Mouse (Mus musculus): ENCODE results near the gene Spaca4. TPM values are rescaled to one million over a fixed set of nuclear protein-coding genes. Genes with fewer than 3 reads are reported as not detected.

Gene Spaca4
- polyA plus RNA-seq, 1 experiment from 2014 or later: not detected

GRCm38 (mm10) chr7:45711316-45712021 is 14.1 kb downstream of the Spaca4 start:
- ATAC-seq (ENCODE audit: low read depth): no peak
- H3K4me1 ChIP-seq (replicated peaks; ENCODE audit: control insufficient read depth, insufficient read depth, low read length): peaks cover 37% of the 10 kb centered on the region

DNA sequence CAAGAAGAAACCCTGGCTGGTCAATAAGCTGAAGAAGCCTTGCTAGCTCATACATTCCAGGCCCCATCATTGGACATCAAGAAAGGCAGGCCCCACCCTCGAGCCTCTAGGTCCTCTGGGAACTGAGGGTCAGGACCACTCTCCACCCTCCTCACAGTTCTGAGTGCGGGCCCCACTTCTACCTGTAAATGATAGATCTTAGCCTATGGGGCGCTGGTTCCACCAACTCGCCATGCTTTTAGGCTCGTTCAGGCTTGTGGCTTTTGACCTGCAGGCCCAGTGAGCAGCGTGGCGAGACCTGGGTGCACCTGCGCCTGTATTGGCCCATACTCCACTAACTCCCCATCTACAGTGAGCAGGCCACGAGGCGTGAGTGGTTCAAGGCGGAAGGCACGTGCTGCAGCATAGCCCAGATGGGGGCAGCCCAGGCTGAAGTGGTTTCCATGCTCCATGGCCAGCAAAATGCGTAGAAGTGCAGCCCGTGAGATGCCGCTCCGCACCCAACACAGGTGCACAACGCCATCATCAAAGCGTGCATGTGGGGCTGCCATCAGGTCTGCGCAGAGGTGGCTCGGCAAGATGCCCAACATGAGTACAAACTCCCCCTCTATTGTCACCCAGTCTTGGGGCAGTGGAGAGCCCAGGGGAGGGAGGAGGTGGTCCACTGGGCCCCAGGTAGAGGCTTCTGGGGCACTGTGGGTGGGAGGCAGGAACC is 15.0 kb downstream of the Spaca4 start:
- no peak overlapping the region for H3K4me2 ChIP-seq (ENCODE audit: low read depth, low read length)
- peaks cover 39% of the 10 kb centered on the region for H3K4me1 ChIP-seq (replicated peaks; ENCODE audit: control insufficient read depth, insufficient read depth, low read length)
- no peak overlapping the region for H3K27ac ChIP-seq (ENCODE audit: low read length)
- ATAC-seq (ENCODE audit: low read depth): no peak
- H3K4me3 ChIP-seq (ENCODE audit: low read length): no peak overlapping the region
- H3K27me3 ChIP-seq (ENCODE audit: control insufficient read depth, insufficient read depth, low read depth, low read length): no peaks in the 10 kb centered on the region
- no peak overlapping the region for H3K9ac ChIP-seq (ENCODE audit: low read length)
- peaks cover 26% of the 10 kb centered on the region for H3K36me3 ChIP-seq (ENCODE audit: control insufficient read depth, insufficient read depth, low read length)
- WGBS: 89% methylated on average over 20 of the region's 20 CpGs
- H3K9me3 ChIP-seq (ENCODE audit: control insufficient read depth, low read length): no peaks in the 10 kb centered on the region

More at GRCm38 (mm10) chr7:45711316-45712021, 14.1 kb downstream of the Spaca4 start:
- Histone ChIP-seq H3K36me3 (ENCODE audit: control insufficient read depth, insufficient read depth, low read length) (peaks cover 26% of the 10 kb centered on the region), H3K9ac (ENCODE audit: low read length) (no peak overlapping the region), H3K27ac (ENCODE audit: low read length) (no peak overlapping the region), H3K4me3 (ENCODE audit: low read length) (no peak overlapping the region), H3K27me3 (ENCODE audit: control insufficient read depth, insufficient read depth, low read depth, low read length) (no peaks in the 10 kb centered on the region), H3K4me2 (ENCODE audit: low read depth, low read length) (no peak overlapping the region), H3K9me3 (ENCODE audit: control insufficient read depth, low read length) (no peaks in the 10 kb centered on the region)
- WGBS: 88% methylated on average over 24 of the region's 24 CpGs

DNA sequence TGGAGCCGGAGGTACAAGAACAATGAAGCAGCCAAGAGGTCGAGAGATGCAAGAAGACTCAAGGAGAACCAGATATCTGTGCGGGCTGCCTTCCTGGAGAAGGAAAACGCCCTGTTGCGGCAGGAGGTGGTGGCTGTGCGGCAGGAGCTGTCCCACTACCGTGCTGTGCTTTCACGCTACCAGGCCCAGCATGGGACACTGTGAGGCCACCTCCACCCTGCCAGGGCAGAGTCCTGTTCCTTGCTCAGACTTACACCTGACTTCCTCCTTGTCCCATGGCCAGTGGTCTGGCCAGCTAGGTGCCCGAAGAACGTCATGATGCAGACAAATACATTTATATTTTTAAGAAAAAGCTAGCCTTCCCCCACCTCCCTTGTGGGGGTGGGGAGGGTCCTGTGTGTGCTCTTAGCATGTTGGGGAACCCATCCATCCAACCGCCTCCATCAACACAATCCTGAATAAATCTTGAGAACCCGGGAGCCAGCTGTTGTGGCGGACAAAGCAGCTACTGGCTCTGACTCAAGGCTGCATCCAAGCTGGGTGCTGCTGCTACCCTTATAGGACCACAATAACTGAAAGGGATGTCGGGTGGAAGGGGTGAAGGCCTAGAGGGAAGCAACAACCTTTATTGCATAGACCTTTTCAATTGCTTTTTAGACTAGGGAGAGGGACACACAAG is 15.8 kb downstream of the Spaca4 start:
- Histone ChIP-seq H3K4me1 (replicated peaks; ENCODE audit: control insufficient read depth, insufficient read depth, low read length) (peaks cover 41% of the 10 kb centered on the region), H3K36me3 (ENCODE audit: control insufficient read depth, insufficient read depth, low read length) (peaks cover 26% of the 10 kb centered on the region), H3K27me3 (ENCODE audit: control insufficient read depth, insufficient read depth, low read depth, low read length) (no peaks in the 10 kb centered on the region), H3K27ac (ENCODE audit: low read length) (no peak overlapping the region), H3K9ac (ENCODE audit: low read length) (no peak overlapping the region), H3K4me3 (ENCODE audit: low read length) (no peak overlapping the region), H3K4me2 (ENCODE audit: low read depth, low read length) (no peak overlapping the region), H3K9me3 (ENCODE audit: control insufficient read depth, low read length) (no peaks in the 10 kb centered on the region)
- no peak for ATAC-seq (ENCODE audit: low read depth)
- WGBS: 55% methylated on average over 14 of the region's 14 CpGs

- Histone ChIP-seq H3K36me3 (ENCODE audit: control insufficient read depth, insufficient read depth, low read length) (peaks cover 26% of the 10 kb centered on the region), H3K4me3 (ENCODE audit: low read length) (no peak overlapping the region), H3K9ac (ENCODE audit: low read length) (no peak overlapping the region), H3K4me2 (ENCODE audit: low read depth, low read length) (no peak overlapping the region), H3K9me3 (ENCODE audit: control insufficient read depth, low read length) (no peaks in the 10 kb centered on the region), H3K27me3 (ENCODE audit: control insufficient read depth, insufficient read depth, low read depth, low read length) (no peaks in the 10 kb centered on the region), H3K27ac (ENCODE audit: low read length) (no peak overlapping the region), H3K4me1 (replicated peaks; ENCODE audit: control insufficient read depth, insufficient read depth, low read length) (peaks cover 38% of the 10 kb centered on the region)
- ATAC-seq (ENCODE audit: low read depth): no peak
- 38% methylated on average over 6 of the region's 6 CpGs for WGBS
Measured at GRCm38 (mm10) chr7:45709036-45709435, 16.6 kb downstream of the Spaca4 start.

DNA sequence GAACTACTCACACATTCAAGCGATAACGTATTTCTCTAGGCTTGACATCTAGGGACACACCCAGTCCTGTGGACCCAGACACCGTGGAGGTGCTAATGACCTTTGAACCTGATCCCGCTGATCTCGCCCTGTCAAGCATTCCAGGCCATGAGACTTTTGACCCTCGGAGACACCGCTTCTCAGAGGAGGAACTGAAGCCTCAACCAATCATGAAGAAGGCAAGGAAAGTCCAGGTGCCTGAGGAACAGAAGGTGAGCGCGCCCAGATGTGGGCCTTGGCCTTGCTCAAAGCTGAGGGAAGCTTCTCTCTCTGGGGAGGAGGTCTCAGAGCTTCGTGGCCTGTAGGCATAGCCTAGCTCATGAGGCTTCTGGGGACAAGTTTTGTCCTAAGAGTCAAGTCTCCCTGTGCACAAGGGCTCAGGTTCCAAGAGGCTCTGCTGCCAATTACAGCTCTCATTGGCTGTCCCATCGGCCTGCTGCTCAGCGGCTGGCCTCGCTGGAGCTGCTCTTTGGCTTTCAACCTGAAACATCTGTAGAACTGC is 17.3 kb downstream of the Spaca4 start:
- WGBS: 29% methylated on average over 13 of the region's 13 CpGs
- Histone ChIP-seq H3K27me3 (ENCODE audit: control insufficient read depth, insufficient read depth, low read depth, low read length) (no peaks in the 10 kb centered on the region), H3K27ac (ENCODE audit: low read length) (no peak overlapping the region), H3K4me3 (ENCODE audit: low read length) (peak overlapping the region; percentile 68; the same call in 1 of the 2 replicates), H3K36me3 (ENCODE audit: control insufficient read depth, insufficient read depth, low read length) (peaks cover 24% of the 10 kb centered on the region), H3K9me3 (ENCODE audit: control insufficient read depth, low read length) (no peaks in the 10 kb centered on the region), H3K4me2 (ENCODE audit: low read depth, low read length) (peak overlapping the region; percentile 97), H3K4me1 (replicated peaks; ENCODE audit: control insufficient read depth, insufficient read depth, low read length) (peaks cover 43% of the 10 kb centered on the region), H3K9ac (ENCODE audit: low read length) (peak overlapping the region; percentile 80)
- no peak for ATAC-seq (ENCODE audit: low read depth)

DNA sequence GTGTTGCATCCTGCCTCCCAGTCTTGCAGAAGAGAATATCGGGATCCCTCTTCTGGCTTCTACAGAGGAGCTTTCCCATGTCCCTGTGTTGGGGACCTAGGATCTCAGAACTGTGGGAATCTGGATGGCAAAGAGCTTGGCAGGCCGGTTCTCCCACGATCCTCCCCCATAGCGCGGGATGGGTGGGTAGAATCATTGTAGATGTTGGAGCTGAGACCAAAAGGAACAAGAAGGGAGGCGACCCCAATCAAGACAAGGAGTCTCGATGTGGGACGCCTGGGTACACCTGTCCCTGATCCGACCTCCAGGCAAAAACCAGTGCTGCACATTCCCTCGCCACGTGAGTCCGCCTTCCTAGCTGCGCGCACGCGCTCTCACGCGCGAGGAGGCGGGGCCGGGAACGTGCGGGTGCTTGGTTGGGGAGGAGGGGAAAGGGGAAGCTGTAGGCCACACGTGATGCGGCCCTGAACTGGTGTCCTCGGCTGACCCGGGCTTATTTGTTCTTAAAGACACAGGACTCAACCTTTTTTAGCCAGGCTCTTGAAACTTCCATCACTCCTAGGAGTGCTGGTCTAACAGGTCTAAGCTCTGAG is 18.1 kb downstream of the Spaca4 start:
- Histone ChIP-seq H3K4me2 (ENCODE audit: low read depth, low read length) (peak overlapping the region; percentile 97), H3K9ac (ENCODE audit: low read length) (peak overlapping the region; percentile 80), H3K4me3 (ENCODE audit: low read length) (peak overlapping the region; percentile 68), H3K4me1 (replicated peaks; ENCODE audit: control insufficient read depth, insufficient read depth, low read length) (peaks cover 40% of the 10 kb centered on the region), H3K9me3 (ENCODE audit: control insufficient read depth, low read length) (no peaks in the 10 kb centered on the region), H3K36me3 (ENCODE audit: control insufficient read depth, insufficient read depth, low read length) (peaks cover 16% of the 10 kb centered on the region; the same call in 1 of the 2 replicates), H3K27me3 (ENCODE audit: control insufficient read depth, insufficient read depth, low read depth, low read length) (no peaks in the 10 kb centered on the region), H3K27ac (ENCODE audit: low read length) (peak overlapping the region; percentile 43)
- peak; percentile 23 for ATAC-seq (ENCODE audit: low read depth)
- WGBS: 0% methylated on average over 27 of the region's 27 CpGs

DNA sequence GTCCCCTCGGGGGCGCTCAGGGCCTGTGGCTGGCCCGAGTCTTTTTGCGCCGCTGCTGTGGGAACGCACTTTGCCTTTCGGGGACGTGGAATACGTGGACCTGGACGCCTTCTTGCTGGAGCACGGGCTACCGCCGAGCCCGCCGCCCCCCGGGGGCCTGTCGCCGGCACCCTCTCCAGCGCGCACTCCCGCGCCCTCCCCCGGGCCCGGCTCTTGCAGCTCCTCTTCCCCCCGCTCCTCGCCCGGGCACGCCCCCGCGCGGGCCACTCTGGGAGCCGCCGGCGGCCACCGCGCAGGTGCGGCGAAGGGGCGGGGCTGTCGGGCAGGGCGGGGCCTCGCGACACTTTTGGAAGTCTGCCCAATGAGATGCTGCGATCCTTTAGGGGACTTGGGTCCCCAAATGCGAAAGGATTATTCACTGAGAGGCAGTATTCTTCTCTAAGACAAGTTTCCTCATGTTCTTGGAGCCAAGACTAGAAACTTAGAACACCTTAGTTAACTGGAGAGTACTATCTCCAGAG is 18.8 kb downstream of the Spaca4 start:
- H3K27ac ChIP-seq (ENCODE audit: low read length): peak overlapping the region; percentile 53
- H3K9ac ChIP-seq (ENCODE audit: low read length): peak overlapping the region; percentile 80
- H3K27me3 ChIP-seq (ENCODE audit: control insufficient read depth, insufficient read depth, low read depth, low read length): no peaks in the 10 kb centered on the region
- H3K36me3 ChIP-seq (ENCODE audit: control insufficient read depth, insufficient read depth, low read length): peaks cover 11% of the 10 kb centered on the region; the same call in 1 of the 2 replicates
- peaks cover 40% of the 10 kb centered on the region for H3K4me1 ChIP-seq (replicated peaks; ENCODE audit: control insufficient read depth, insufficient read depth, low read length)
- peak overlapping the region; percentile 97 for H3K4me2 ChIP-seq (ENCODE audit: low read depth, low read length)
- WGBS: under 1% methylated on average over 26 of the region's 45 CpGs
- H3K9me3 ChIP-seq (ENCODE audit: control insufficient read depth, low read length): no peaks in the 10 kb centered on the region
- peak overlapping the region; percentile 68 for H3K4me3 ChIP-seq (ENCODE audit: low read length)
- 0 out of 2 replicates have a peak, but pooled peaks have one; percentile 5 for ATAC-seq (ENCODE audit: low read depth)

GRCm38 (mm10) chr7:45705873-45706281 is 19.7 kb downstream of the Spaca4 start:
- peak overlapping the region; percentile 68 for H3K4me3 ChIP-seq (ENCODE audit: low read length)
- H3K4me2 ChIP-seq (ENCODE audit: low read depth, low read length): peak overlapping the region; percentile 97
- H3K27ac ChIP-seq (ENCODE audit: low read length): peak overlapping the region; percentile 78
- ATAC-seq (ENCODE audit: low read depth): no peak
- peaks cover 3% of the 10 kb centered on the region; the same call in 1 of the 2 replicates for H3K36me3 ChIP-seq (ENCODE audit: control insufficient read depth, insufficient read depth, low read length)
- no peaks in the 10 kb centered on the region for H3K9me3 ChIP-seq (ENCODE audit: control insufficient read depth, low read length)
- H3K4me1 ChIP-seq (replicated peaks; ENCODE audit: control insufficient read depth, insufficient read depth, low read length): peaks cover 42% of the 10 kb centered on the region
- peak overlapping the region; percentile 80 for H3K9ac ChIP-seq (ENCODE audit: low read length)
- 0% methylated on average over 7 of the region's 7 CpGs for WGBS
- H3K27me3 ChIP-seq (ENCODE audit: control insufficient read depth, insufficient read depth, low read depth, low read length): peaks cover 5% of the 10 kb centered on the region; the same call in 1 of the 2 replicates
